Mouse (Mus musculus): Measurements from ENCODE around the gene Itsn1. TPM values are rescaled to one million over a fixed set of nuclear protein-coding genes. Genes with fewer than 3 reads are reported as not detected.

Gene Itsn1
- total RNA-seq, 2 experiments from 2014 or later: 122 to 125 TPM

DNA sequence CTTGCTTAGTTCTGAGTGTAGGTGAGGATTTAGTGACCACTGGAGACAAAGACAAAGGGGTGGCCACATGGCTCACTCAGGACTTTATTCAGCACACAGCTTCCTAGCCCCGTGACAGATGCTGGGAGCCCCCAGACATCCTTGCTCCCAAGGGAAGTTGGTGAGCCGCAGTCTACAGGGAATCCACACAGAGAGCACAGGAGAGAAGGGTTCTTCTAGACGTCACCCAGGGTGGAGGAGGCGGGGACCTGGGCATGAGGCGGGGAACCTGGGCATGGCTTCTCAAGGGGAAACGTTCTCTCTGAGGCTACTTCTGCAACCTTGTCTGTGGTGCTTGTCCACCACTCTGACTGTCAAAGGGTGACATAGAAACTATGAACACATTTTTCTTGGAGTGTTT lies 34.9 kb downstream of the Itsn1 start:
- DNase-seq (ENCODE audit: low spot score in 2 of 2): no peak
- intact Hi-C loops (cut with DNase I): no loop called here

DNA sequence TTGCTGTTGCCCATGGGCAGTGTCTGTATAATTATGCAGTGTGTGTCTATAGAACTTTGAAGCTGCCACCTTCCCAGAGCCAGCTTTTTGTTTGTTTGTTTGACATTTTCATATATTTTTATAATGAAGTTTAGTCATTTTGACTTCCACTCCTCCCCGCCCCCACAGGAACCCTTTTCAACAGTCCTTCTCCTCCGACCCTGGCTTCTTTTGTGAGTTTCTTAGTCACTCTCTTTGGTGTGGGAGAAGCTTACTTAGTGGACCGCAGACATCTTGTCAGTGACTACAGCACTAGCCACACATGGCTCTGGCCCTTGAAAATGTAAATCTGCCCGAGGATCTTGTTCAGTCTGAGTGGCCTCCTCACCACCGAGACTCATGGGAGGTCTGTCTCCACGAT lies 35.3 kb downstream of the Itsn1 start:
- intact Hi-C loops (cut with DNase I): no loop called here
- DNase-seq (ENCODE audit: low spot score in 2 of 2): no peak

GRCm38 (mm10) chr16:91765121-91765815 lies 36.2 kb downstream of the Itsn1 start:
- intact Hi-C loops (cut with DNase I): no loop called here
- DNase-seq (ENCODE audit: low spot score in 2 of 2): no peak

- intact Hi-C loops (cut with DNase I): no loop called here
- DNase-seq (ENCODE audit: low spot score in 2 of 2): no peak
Measured at GRCm38 (mm10) chr16:91765816-91766210, 36.7 kb downstream of the Itsn1 start.

- intact Hi-C loops (cut with DNase I): no loop called here
- peak in 1 of 2 experiments; percentile 46 for DNase-seq (ENCODE audit: low spot score in 2 of 2)
Measured at GRCm38 (mm10) chr16:91767165-91767701, 38.2 kb downstream of the Itsn1 start.

- intact Hi-C loops (cut with DNase I): no loop called here
- DNase-seq (ENCODE audit: low spot score in 2 of 2): no peak
Measured at GRCm38 (mm10) chr16:91768586-91768985, 39.5 kb downstream of the Itsn1 start.

GRCm38 (mm10) chr16:91769911-91770310 lies 40.8 kb downstream of the Itsn1 start:
- intact Hi-C loops (cut with DNase I): no loop called here
- DNase-seq (ENCODE audit: low spot score in 2 of 2): no peak

DNA sequence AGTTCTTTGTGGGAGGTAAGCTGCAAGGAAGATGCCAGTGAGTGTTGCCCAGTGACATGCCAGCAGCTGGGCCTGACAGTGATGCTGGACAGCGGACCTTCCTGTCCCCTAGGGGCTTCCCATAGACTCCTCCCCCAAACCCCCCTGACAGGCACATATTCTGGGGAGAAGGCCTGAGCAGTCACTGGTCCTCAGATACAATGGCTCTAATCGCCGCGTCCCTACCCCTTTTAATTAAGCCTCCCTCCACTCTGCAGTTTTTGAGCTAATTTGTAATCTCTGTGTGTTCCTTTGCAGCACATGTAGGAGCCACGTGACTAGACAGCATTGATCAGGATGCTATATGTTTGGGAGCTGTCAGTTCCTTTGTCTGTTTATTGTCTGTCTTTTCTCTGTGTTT lies 41.6 kb downstream of the Itsn1 start:
- intact Hi-C loops (cut with DNase I): no loop called here
- no peak for DNase-seq (ENCODE audit: low spot score in 2 of 2)

GRCm38 (mm10) chr16:91771334-91771733 lies 42.3 kb downstream of the Itsn1 start:
- DNase-seq (ENCODE audit: low spot score in 2 of 2): no peak
- intact Hi-C loops (cut with DNase I): no loop called here

DNA sequence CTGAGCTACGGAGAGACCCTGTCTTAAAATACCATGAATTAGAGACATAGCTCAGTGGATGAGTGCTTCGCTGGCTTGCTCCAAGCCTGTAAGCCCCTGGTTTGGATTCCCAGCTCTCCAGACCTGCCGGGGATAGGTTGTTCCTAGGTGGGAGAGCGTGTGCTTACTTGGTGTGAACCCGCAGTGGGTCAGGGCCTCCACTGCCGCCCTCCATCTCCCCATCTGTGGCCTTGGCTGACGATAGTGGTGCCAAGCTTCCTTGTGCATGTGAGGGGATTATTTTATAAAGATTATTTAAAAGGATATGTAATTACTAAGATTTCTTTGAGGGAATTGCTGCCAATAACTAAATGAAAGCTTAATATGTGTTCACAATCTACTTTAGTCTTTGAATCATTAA lies 43.5 kb downstream of the Itsn1 start:
- DNase-seq (ENCODE audit: low spot score in 2 of 2): no peak
- intact Hi-C loops (cut with DNase I): no loop called here

GRCm38 (mm10) chr16:91779576-91779975 lies 50.5 kb downstream of the Itsn1 start:
- intact Hi-C loops (cut with DNase I): no loop called here
- no peak for DNase-seq (ENCODE audit: low spot score in 2 of 2)

DNA sequence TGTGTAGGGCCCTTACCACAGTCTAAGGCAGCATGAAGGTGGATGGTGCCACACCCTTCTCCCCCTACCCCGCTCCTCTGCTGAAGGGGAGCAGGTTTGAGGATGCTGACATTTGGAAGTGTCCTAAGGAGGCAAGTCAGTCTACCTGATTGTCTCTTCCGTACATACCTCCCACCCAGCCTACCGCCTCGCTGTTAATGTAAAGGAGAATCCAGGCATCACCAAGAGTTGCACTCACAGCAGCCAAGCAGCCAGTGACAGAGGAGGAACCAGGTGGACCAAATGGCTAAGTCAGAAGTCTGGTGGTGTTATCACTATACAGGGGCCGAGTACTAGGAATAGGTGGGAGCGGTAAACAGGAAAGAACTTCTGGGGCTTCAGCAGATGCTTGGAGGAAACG lies 51.1 kb downstream of the Itsn1 start:
- no peak for DNase-seq (ENCODE audit: low spot score in 2 of 2)
- intact Hi-C loops (cut with DNase I): loop anchor here (5.0 kb wide), 1 partner anchor 48 kb away; no protein-coding TSS in a partner anchor

DNA sequence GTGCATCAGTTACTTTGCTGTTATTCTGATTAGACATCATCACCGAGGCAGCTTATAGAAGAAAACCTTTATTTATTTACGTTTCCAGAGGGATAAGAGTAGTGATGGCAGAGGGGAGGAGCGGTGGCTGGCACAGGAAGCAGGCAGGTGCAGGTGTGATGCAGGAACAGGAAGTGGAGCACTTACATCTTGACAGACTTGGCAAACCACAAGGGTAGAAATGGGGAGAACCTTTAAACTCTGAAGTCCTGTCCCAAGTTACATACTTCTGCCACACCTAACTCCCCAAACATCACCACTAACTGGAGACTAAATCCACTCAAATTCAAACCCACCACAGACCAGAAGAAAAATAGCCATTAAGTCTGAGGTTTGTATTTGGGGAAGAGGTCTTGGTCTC lies 51.7 kb downstream of the Itsn1 start:
- intact Hi-C loops (cut with DNase I): loop anchor here (5.0 kb wide), 1 partner anchor 49 kb away; no protein-coding TSS in a partner anchor
- no peak for DNase-seq (ENCODE audit: low spot score in 2 of 2)

DNA sequence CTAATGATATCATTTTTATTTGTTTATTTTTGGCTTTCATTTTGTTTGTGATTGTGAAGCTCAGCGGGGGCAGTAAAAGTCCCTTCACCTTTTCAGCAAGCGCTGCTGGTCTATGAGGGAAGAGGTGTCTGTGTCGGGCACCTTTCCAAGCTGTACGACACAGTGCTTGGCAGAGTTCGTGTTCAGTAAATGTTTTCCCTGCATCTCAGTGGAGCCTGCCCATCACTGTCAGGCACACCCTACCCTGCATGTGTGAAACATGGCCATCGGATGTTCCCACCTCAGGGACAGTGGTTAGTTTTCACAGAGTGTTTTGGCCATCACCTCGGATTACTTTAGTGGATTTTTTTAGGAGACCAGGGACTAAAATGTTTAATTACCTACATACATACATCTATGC lies 54.1 kb downstream of the Itsn1 start:
- no peak for DNase-seq (ENCODE audit: low spot score in 2 of 2)
- intact Hi-C loops (cut with DNase I): loop anchor here (5.0 kb wide), 1 partner anchor 51 kb away; no protein-coding TSS in a partner anchor

GRCm38 (mm10) chr16:91784298-91784697 lies 55.2 kb downstream of the Itsn1 start:
- DNase-seq (ENCODE audit: low spot score in 2 of 2): no peak
- intact Hi-C loops (cut with DNase I): loop anchor here (5.0 kb wide), 1 partner anchor 52 kb away; no protein-coding TSS in a partner anchor

DNA sequence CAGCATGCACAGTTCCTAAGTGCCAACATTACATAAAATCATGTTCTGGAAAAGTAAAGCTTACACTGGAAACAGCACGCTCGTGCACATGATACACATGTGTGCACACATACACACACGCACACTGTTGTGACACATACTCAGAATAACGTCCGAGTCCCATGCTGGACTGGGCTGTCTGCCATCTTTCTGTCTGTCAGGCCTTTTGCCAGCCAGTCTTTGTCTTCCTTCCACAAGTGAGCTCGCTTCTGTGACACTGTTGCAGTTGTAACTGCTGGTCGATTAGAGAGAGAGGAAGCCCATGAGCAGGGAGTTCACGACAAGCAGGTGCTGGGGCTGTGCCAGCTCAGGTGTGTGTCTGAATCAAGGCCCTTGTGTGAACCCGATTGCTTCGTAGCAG lies 57.3 kb downstream of the Itsn1 start:
- intact Hi-C loops (cut with DNase I): no loop called here
- peak in 1 of 2 experiments; percentile 25 for DNase-seq (ENCODE audit: low spot score in 2 of 2)

DNA sequence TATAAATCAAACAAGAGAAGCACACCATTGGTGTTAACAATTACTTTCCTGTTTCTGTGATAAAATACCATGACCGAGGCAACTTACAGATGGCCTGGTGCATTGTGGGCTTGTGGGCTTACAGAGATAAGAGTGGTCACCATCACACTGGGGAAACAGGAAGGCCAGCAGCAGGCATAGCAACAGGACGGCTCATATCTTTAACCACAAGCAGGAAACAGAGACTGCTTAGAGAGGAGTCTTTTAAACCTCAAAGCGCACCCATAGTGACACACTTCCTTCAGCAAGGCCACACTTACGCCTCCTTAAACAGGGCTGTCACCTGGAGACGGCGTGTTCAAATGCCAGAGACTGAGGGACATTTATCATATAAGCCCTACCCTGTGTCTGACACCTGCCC lies 60.6 kb downstream of the Itsn1 start:
- intact Hi-C loops (cut with DNase I): no loop called here
- no peak for DNase-seq (ENCODE audit: low spot score in 2 of 2)

DNA sequence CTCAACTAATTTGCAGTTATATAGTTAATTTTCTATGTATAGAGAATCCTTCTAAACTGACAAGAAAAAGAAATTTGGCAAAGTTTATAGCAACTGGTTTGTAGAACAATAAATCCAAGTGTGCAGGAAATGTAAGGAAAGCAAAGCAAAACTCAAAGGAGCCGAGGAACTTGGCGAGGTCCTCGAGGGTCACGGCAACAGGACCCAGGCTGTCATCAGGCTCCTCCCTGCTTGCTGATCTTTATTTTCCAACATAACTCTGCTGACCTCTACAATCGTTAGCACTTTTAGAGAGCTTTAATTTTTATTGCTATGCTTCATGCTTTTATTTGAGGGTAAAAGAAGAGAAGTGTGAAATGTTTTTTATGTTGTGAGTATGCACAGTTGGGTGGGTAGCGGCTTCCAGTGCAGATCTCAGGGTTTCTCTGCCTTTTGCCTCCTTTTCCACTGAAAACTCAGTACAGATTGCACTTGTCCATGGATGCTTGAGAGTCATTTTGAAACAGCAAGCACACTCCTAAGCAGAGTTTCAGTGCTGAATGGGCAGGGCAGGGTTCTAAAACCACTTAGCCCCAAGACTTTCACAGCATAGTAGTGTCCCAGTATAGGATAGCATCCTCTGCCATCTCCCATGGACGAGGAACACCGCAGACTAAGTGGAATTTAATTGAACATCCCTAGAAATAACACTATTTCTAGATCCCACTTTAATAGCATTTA lies 63.6 kb downstream of the Itsn1 start:
- intact Hi-C loops (cut with DNase I): no loop called here
- DNase-seq (ENCODE audit: low spot score in 2 of 2): no peak

- intact Hi-C loops (cut with DNase I): no loop called here
- DNase-seq (ENCODE audit: low spot score in 2 of 2): no peak
Measured at GRCm38 (mm10) chr16:91793507-91794278, 64.6 kb downstream of the Itsn1 start.

GRCm38 (mm10) chr16:91794306-91794705 lies 65.2 kb downstream of the Itsn1 start:
- DNase-seq (ENCODE audit: low spot score in 2 of 2): no peak
- intact Hi-C loops (cut with DNase I): no loop called here

Measured in left cerebral cortex, postnatal 25 days (tissue).